Mouse (Mus musculus) v-Abl transformed pro-B cells (cell line): Measurements from ENCODE around the gene Zfp219.

ENCODE experiments used
- in situ Hi-C, 2 experiments: fragments of 400-800 bp; cut with MboI; formaldehyde crosslinking; loops; one replicate each; pipeline ENCODE4 v1.15.1; 2025; ENCODE audit not compliant: unreplicated experiment in 2 of 2

Gene Zfp219

GRCm38 (mm10) chr14:51983251-51983650, 37.3 kb downstream of the Zfp219 start:
- in situ Hi-C loops: no loop called here

- in situ Hi-C loops: no loop called here
Measured at GRCm38 (mm10) chr14:51979252-51979651, 41.3 kb downstream of the Zfp219 start.

- in situ Hi-C loops: no loop called here
Measured at GRCm38 (mm10) chr14:51967400-51967799, 53.1 kb downstream of the Zfp219 start.

- in situ Hi-C loops: no loop called here
Measured at GRCm38 (mm10) chr14:51960316-51960715, 60.2 kb downstream of the Zfp219 start.
